Mouse (Mus musculus) embryonic fibroblast, embryonic 13.5 days (primary cell): ENCODE measurements around the gene Rere. TPM values are rescaled to one million over a fixed set of nuclear protein-coding genes. Genes with fewer than 3 reads are reported as not detected.

ENCODE experiments used
- H3K27ac ChIP-seq: 2 replicates; pipeline ENCODE4 v1.5.1; 2012; ENCODE audit warnings: low read length, control low read depth, inconsistent platforms; ENCODE audit not compliant: insufficient read depth
- H3K4me1 ChIP-seq: 2 replicates; pipeline ENCODE4 v1.6.1; 2011; ENCODE audit warnings: low read length; ENCODE audit not compliant: control insufficient read depth, insufficient read depth
- H3K4me3 ChIP-seq: 2 replicates; pipeline ENCODE4 v1.5.1; 2011; ENCODE audit warnings: mild to moderate bottlenecking, control low read depth, low read length; ENCODE audit not compliant: insufficient read depth
- CTCF ChIP-seq: IDR thresholded peaks from 2 replicates; pipeline ENCODE4 v1.5.1; 2011; ENCODE audit warnings: mild to moderate bottlenecking, control low read depth, low read length, moderate library complexity, borderline replicate concordance; ENCODE audit not compliant: insufficient read depth
- POLR2A ChIP-seq: IDR thresholded peaks from 2 replicates; pipeline ENCODE4 v1.6.1; 2011; ENCODE audit warnings: low read depth, mild to moderate bottlenecking, control low read depth, low read length, moderate library complexity
- polyA plus RNA-seq: library from polyadenylated mRNA; stranded (reverse); fragments of >200 nt; gene quantifications from 2 replicates; pipeline ENCODE4 v1.2.4, GENCODE M21; 2011; ENCODE audit warnings: low read depth; ENCODE audit not compliant: missing spikeins, insufficient read length

The Rere gene
- polyA plus RNA-seq, result 47.2 and 59.0 TPM in 2 replicates

DNA sequence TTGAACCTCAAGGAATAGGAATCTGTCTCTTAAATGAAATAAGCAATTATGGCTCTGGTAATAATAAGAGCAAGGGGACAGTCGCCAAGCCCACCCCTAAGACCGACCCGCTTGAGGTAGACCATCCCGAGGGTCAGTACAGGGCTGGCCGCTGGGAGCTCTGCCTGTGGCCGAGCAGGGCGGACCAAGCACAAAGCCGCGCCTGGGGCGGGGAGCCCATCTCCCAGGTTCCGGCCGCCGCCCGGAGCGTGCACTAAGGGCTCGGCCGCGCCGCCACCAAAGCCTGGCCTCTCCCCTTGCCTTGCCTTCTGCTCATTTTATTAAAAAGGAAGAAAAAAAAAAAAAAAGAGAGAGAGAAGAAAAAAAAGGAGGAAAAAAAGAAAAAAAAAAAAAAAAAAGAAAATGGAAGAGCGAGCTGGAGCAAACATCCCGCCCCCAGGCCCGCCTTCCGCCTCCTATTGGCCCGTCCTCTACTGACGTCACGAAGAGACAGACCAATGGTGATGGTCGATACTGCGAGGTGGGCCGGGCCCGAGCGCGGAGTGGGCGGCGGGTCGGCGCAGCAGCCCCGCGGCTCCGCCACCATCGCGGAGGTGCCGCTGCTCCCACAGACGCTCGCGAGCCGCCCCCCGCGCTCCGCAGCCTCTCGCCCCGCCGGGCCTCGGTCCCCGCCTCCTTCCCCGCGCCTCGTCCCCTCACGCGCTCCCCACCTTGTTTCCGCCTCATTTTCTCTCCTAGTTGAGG, at the start of gene Rere:
TSS of gene Rere (plus strand) at position 629 of the 744 bp plus-strand sequence.
- peaks cover 10% of the 10 kb centered on the region; the same call in 1 of the 2 replicates for H3K4me1 ChIP-seq
- TF ChIP-seq POLR2A (peak; percentile 86), CTCF (no peak)
- H3K4me3 ChIP-seq, result peak within 1 kb of the TSS; percentile 72
- peak within 1 kb of the TSS; percentile 91 for H3K27ac ChIP-seq

GRCm38 (mm10) chr4:150231871-150232270, 49.6 kb upstream of the Rere start:
- TF ChIP-seq POLR2A (no peak), CTCF (no peak)
- Histone ChIP-seq H3K4me1 (no peaks in the 10 kb centered on the region), H3K27ac (no peak overlapping the region), H3K4me3 (no peak overlapping the region)

- TF ChIP-seq POLR2A (no peak), CTCF (no peak)
- Histone ChIP-seq H3K27ac (peak overlapping the region; percentile 62), H3K4me3 (no peak overlapping the region), H3K4me1 (no peaks in the 10 kb centered on the region)
Observed at GRCm38 (mm10) chr4:150234599-150235327, 46.7 kb upstream of the Rere start.

DNA sequence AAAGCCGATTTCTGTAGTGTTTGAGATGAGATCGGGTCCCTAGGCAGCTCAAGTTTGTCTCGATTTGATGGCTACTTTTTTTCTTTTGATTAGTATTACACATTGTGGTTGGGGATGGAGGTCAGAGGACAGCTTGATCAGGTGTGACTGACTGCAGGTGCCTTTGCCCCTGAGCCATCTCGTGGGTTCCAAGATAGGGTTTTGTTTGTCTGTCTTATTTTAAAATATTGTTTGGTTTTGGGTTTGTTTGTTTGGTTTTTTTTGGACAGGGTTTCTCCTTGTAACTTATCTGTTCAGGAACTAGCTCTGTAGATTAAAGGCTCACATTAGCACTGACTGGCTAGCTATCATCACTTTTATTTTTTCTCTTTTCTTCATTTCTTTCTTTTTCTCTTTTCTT, 45.9 kb upstream of the Rere start:
- H3K4me3 ChIP-seq, result no peak overlapping the region
- no peaks in the 10 kb centered on the region for H3K4me1 ChIP-seq
- TF ChIP-seq POLR2A, result no peak
- TF ChIP-seq CTCF, result no peak
- no peak overlapping the region for H3K27ac ChIP-seq

DNA sequence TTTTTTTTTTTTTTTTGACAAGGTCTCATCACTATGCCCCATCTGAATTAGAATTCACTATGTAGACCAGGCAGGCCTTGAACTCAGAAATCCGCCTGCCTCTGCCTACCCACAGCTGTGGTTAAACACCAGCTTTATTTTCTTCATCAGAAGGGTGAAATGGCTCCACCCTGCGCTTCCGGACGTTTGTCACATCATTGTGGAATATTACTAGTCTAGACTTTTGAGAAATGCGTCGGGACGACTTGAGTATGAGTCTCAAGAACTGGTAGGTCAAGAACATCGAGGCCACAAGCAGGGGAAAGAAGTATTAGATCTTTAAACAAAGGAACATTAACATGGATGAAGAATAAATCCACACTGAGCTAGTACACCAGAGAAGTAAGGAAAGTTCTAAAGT, 45.4 kb upstream of the Rere start:
- peak overlapping the region; percentile 74 for H3K27ac ChIP-seq
- TF ChIP-seq CTCF, result no peak
- TF ChIP-seq POLR2A, result no peak
- peak overlapping the region; percentile 40 for H3K4me3 ChIP-seq
- 0 out of 2 replicates have a peak, but pooled peaks cover under 1% of the 10 kb centered on the region for H3K4me1 ChIP-seq

DNA sequence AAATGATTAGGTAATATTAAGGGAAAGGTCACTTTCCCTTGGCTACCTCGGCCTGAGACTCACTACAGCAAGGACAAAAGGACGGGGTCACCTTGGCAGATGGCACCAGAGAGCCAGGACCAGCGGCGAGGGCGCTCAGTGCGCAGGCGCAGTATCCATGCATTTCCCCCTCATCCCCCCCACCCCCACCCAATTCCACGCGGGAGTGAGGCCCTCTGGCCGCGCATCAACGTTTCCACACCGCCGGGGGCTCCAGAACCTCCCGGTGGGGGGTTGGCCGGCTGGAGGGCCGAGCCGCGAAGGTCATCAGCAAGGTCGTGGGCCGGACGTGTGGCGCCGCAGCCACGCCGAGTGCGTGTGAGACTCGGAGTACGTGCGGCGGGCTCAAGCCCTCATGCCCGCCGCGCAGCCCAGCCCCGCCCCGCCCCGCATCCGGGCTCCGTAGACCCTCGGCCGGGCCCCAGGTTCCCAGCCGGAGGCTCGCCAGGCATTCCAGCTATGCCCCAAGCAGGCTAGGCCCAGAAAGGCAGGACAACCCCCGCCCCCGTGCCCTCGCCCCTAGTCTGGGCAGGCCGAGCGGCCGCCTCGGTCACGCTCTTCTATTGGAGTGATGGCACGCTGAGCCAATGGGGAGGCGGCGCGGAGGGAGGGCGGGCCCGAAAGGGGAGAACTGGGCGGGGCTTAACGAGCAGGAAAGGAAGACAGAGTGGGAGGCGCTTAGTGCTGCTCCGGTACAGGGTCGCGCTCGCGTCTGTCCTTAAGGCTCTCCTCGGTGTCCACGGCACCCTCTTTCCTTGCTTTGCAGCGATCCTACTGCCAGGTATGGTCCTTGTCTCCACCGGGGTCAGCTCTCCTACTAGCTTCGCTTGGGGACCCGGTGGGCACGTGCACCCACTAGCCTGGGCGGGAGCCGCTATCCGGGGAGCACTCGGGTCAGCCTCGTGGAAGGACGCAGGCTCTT, 44.6 kb upstream of the Rere start, which contains the start of gene Eno1:
TSS of gene Eno1 (plus strand) at position 201 of the 961 bp plus-strand sequence.
- peak within 1 kb of the TSS; percentile 85 for H3K4me3 ChIP-seq
- TF ChIP-seq POLR2A, result peak; percentile 98
- TF ChIP-seq CTCF, result no peak
- peaks cover 8% of the 10 kb centered on the region for H3K4me1 ChIP-seq
- peak within 1 kb of the TSS; percentile 89 for H3K27ac ChIP-seq

DNA sequence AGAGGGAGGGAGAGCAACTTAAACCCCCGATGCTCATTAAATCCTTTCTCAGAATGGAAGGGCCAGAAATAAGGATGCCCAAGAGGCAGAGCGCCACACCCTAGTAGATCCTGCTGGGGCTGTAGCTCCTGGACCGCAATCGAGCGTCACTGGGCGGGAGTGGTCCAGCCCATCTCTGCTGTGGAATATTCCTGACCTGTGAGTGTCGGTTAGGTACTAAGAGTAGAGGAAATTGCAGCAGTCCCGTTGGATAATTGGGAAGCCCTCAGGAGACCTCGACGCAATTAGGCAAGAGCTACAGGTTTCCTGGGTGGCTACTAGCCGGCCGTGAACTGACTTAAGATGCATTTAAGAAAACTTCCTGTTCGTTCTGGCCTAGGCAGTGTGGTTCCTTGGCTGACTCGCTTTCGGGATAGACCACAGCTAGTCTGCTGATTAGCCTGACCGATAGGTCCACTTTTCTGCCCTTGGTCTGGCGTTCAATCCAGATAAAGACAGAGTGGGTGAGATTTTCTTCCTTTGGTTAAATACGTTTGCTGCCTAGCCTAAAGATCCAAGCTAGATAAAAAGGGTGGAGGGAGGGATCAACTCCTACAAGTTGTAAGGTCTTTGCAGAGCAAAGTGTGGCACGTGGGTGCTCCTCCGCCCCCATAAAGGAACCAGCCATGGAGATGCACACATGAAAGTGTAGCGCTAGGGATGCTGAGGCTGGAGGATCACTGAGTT, 43.6 kb upstream of the Rere start:
- Histone ChIP-seq H3K27ac (peak overlapping the region; percentile 89), H3K4me1 (peaks cover 12% of the 10 kb centered on the region), H3K4me3 (peak overlapping the region; percentile 85)
- TF ChIP-seq CTCF (no peak), POLR2A (peak; percentile 10; the same call in 1 of the 2 replicates)

GRCm38 (mm10) chr4:150238433-150239086, 42.9 kb upstream of the Rere start:
- TF ChIP-seq POLR2A, result no peak; the same call in 1 of the 2 replicates
- no peak for TF ChIP-seq CTCF
- Histone ChIP-seq H3K4me3 (peak overlapping the region; percentile 85), H3K27ac (peak overlapping the region; percentile 89), H3K4me1 (peaks cover 16% of the 10 kb centered on the region)
